Mouse (Mus musculus): ENCODE data around the gene Lrp1.

Gene Lrp1

GRCm38 (mm10) chr10:127652906-127653638, 32.1 kb upstream of the Lrp1 start:
- no peak for DNase-seq (ENCODE audit: inconsistent ontology term)

GRCm38 (mm10) chr10:127645791-127646190, 24.8 kb upstream of the Lrp1 start:
- no peak for DNase-seq (ENCODE audit: inconsistent ontology term)

GRCm38 (mm10) chr10:127643553-127644238, 22.7 kb upstream of the Lrp1 start:
- peak; percentile 75 for DNase-seq (ENCODE audit: inconsistent ontology term)

- DNase-seq (ENCODE audit: inconsistent ontology term), result peak; percentile 74
Observed at GRCm38 (mm10) chr10:127642772-127643552, 22.0 kb upstream of the Lrp1 start, which contains the start of gene Stat6. Gene Stat6 (plus strand): TSS chr10:127642986.

- peak; percentile 81 for DNase-seq (ENCODE audit: inconsistent ontology term)
Observed at GRCm38 (mm10) chr10:127641861-127642771, 21.2 kb upstream of the Lrp1 start.

GRCm38 (mm10) chr10:127640421-127640820, 19.5 kb upstream of the Lrp1 start:
- no peak for DNase-seq (ENCODE audit: inconsistent ontology term)

GRCm38 (mm10) chr10:127632668-127633271, 11.8 kb upstream of the Lrp1 start:
- no peak for DNase-seq (ENCODE audit: inconsistent ontology term)

- peak; percentile 40 for DNase-seq (ENCODE audit: inconsistent ontology term)
Observed at GRCm38 (mm10) chr10:127631261-127632214, 10.6 kb upstream of the Lrp1 start.

GRCm38 (mm10) chr10:127626433-127626832, 5.5 kb upstream of the Lrp1 start:
- DNase-seq (ENCODE audit: inconsistent ontology term), result no peak

- no peak for DNase-seq (ENCODE audit: inconsistent ontology term)
Observed at GRCm38 (mm10) chr10:127623439-127624216, 2.7 kb upstream of the Lrp1 start.

- DNase-seq (ENCODE audit: inconsistent ontology term), result no peak
Observed at GRCm38 (mm10) chr10:127622661-127623060, 1.7 kb upstream of the Lrp1 start.

- DNase-seq (ENCODE audit: inconsistent ontology term), result peak; percentile 86
Observed at GRCm38 (mm10) chr10:127622057-127622392, 1.1 kb upstream of the Lrp1 start.

- DNase-seq (ENCODE audit: inconsistent ontology term), result peak; percentile 98
Observed at GRCm38 (mm10) chr10:127621191-127622056, 476 bp upstream of the Lrp1 start.

GRCm38 (mm10) chr10:127619941-127620405, 975 bp downstream of the Lrp1 start:
- peak; percentile 59 for DNase-seq (ENCODE audit: inconsistent ontology term)

GRCm38 (mm10) chr10:127619119-127619721, 1.7 kb downstream of the Lrp1 start:
- DNase-seq (ENCODE audit: inconsistent ontology term), result no peak

GRCm38 (mm10) chr10:127618173-127618572, 2.8 kb downstream of the Lrp1 start:
- no peak for DNase-seq (ENCODE audit: inconsistent ontology term)

- no peak for DNase-seq (ENCODE audit: inconsistent ontology term)
Observed at GRCm38 (mm10) chr10:127617294-127617693, 3.7 kb downstream of the Lrp1 start.

Data from Muller cell, postnatal 12 days (primary cell).